Mouse (Mus musculus) adrenal gland, postnatal 25 days (tissue): ENCODE measurements around the gene Adam22. TPM values are rescaled to one million over a fixed set of nuclear protein-coding genes. Genes with fewer than 3 reads are reported as not detected.

Source experiments
- DNase-seq: peaks from one replicate; pipeline ENCODE4 v3.0.0; 2021; ENCODE audit warnings: mixed read lengths
- long read RNA-seq: library from polyadenylated mRNA; stranded (forward); transcript quantifications from one replicate; pipeline ENCODE4 v2.0.0, GENCODE M21; 2021
- total RNA-seq: library from RNA; stranded (reverse); gene quantifications from 2 replicates; pipeline ENCODE4 v1.2.3, GENCODE M21; 2021

Adam22 gene
- total RNA-seq: 3.2 and 3.9 TPM in 2 replicates
- long read RNA-seq: 0 reads

DNA sequence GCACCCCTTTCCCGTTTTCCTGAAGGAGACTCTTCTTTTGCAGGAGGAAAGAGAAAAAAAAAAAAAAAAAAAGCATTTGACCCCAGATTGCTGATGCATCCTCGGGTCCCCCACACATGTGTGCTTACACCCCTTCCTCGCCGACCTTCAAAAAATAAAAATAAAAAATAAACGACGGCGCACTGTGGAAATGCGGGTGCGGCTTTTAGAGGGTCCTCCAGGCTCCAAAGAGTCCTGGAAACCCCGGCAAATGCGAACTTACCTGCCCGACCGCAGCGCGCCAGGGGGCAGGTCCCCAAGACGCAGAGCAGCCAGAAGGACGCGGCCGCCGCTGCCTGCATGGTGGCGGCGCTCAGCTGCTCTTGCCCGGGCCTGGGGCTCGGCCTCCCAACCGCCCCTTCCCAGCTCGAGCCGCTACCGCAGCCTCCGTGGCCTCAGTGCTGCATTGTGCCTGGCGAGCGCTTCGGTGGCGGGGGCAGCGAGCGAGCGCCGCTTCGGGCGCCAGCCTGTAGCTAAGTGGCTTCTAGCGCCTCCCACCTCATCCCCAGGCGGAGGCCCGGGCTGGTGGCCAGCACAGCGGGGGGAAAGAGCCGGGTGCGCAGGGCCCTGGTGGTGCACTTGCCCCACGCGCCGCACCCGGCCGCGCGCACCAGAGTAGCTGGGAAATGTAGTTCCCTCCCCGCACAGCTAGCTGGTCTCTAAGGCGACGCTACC, at the start of gene Adam22:
Gene Adam22, minus strand, starts transcription at position 547 of the 714 bp plus-strand sequence.
- DNase-seq: peak; percentile 71

DNA sequence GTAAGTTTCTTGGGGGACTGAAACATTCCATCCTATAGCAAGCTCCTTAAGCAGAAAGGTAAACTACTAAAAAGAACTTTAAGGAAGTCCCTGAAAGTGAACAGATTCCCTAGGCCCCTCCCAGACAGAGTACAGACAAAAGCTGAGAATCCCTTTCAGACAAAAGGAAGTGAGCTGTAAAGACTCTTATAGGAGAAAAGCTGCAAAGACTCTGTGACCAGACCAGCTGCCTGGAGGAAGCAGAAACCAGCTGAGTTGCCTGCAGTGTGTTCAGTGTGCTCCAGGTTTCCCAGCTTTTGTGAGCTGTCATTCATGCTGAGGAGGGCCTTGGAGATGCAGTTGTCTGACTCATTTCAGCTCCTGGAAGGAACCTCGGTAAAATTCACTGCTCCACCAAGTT, 49.5 kb upstream of the Adam22 start:
- DNase-seq: no peak

DNA sequence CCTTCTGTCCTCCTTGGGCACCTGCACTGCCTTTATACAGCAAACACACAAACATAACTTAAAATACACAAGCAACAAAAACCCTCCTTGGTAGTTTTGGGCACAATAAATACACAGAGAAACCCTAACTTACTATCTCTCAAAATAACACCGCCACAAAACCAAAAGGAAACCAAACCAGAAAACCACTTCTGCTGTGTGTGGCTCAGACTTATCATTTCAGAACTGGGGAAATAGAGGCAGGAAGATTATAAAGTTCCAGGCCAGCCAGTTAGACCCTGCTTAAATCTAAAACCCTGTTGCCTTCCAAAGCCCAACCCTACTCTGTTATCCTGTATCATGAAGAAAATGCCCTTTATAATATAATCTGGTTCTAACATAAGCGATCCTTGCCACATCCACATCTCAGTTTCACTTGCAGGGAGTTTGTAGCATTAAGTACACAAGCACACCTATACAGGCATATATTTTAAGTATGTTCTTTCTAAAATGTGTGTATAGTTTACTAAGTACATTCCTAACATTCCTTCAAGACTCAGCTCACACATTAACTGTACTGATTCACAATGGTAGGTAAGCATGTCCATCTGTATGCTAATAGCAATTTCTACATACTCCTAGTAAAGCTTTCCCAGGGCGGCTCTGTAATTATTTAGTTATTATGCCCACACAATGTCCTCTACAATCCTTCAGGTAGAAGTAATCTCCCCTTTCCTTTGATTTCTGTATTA, 48.9 kb upstream of the Adam22 start:
- DNase-seq: no peak

DNA sequence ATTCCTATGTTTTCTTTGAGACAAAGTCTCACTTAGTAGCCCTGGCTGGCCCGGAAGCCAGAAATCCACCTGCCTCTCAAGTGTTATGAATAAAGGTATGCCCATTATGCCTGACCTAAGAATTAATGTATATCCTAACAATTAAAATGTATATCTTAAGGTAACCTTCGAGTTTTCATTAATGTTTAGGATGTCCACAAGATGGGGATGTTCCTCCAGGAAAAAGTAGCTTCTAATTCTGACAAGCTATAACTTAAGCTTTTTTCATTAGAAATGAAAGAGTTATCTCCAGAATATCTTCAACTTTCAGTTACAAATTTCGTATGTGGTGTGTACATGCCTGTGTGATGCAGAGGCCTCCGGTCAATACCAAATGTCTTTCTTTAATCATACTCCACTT, 40.8 kb upstream of the Adam22 start:
- DNase-seq: no peak

GRCm38 (mm10) chr5:8397587-8398249, 29.8 kb upstream of the Adam22 start:
- no peak for DNase-seq

DNA sequence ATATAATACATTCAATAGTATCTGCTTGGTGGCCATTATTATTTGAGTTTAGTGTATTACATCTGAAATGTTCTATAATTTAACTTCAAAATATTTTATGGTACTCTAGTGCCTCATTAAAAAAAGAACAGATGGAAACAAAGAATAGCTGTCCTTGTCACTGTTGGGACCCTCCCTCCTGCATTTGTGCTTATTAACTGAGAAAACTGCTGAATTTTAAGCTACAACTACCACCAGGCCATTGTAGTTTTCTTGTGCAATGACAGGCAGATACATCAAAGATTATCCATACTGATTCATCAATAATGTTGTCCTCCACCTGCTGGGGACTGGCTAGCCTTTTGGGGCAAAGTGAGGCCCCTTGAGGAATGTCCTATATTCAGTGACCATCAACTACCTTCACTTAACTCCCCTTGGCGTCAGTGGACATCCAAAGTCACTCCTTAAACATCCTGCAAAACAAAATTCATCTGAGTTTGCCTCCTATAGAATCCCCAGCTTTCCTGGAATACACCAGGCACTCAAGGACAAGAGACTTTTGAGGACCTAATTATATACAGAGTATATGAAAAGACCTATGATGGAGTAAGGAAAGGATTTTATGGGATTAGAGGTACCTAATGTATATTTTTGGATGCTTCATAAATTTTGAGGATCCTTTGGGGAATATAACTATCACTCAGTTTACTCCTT, 26.1 kb upstream of the Adam22 start:
- no peak for DNase-seq

GRCm38 (mm10) chr5:8374297-8374906, 6.4 kb upstream of the Adam22 start:
- DNase-seq: no peak

DNA sequence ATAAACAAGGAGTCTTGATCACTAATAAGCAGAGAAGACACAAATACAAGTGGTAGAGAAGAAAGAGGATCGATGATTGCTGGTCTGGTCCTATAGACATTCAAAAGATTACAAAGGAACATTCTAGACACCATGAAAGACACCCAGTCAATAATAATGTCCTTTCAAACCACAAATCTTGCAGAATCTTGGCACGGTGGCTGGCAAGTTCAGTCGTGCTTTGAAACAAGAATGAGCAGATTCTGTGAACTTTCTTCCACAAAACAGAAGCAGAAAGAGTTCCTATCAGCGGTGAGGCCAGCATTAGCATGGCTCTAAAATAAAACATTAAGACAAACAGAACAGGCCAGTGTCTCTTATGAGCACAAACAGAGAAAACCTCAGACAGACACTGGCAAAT, 5.5 kb upstream of the Adam22 start:
- no peak for DNase-seq

DNA sequence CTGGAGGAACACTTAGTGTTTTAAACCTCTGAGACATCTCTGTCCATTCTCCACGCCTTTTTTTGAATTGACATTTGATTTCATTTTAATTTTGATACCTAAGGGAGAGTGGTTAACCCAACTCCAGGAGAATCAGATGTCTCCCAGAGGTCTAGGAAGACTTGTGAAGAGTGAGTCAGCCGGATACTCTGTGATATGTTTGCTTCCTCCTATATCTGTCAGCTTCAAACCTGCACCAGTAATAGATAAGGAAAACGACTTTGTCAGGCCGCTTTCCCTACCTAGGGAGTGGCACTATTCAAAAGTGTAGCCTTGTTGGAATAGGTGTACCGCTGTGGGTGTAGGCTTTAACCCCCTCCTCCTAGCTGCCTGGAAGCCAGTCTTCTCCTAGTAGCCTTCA, 821 bp upstream of the Adam22 start:
- DNase-seq: no peak

DNA sequence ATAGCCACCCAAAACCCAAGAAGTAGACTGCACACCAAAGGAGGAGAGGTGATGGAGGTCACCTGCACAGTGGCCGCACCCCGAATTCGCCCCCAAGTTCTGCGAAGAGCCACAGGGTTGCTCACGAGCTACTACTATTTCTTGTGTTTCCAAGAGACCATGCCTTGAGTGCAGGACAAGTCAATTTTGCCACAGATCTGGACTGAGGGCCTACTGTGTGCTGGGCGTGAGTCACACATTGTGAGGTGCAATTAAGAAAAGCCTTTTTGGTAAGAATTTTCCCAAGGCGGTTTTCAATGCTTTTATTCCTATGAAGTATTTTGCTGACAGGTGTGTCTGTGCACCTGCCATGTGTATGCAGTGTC, 350 bp upstream of the Adam22 start:
- no peak for DNase-seq

GRCm38 (mm10) chr5:8366771-8367613, 968 bp downstream of the Adam22 start:
- DNase-seq: no peak

DNA sequence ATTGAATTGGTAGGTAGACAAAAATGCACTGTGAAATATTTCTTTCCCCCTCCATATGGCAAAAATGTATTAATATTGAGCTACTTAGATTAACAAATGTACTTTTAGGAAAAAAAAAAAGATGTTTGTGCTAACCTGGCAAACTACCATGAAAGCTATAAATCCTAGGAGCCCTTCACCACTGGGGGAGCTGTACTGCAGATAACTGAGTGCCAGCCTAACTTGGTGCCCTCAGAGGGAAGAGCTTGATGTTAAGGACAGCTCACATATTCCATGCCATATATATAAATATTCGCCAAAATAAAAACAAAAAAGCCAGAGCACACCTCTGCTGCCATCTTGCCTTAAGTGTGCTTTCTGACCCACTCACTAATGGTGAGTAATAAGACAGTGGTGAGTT, 5.6 kb downstream of the Adam22 start:
- no peak for DNase-seq

DNA sequence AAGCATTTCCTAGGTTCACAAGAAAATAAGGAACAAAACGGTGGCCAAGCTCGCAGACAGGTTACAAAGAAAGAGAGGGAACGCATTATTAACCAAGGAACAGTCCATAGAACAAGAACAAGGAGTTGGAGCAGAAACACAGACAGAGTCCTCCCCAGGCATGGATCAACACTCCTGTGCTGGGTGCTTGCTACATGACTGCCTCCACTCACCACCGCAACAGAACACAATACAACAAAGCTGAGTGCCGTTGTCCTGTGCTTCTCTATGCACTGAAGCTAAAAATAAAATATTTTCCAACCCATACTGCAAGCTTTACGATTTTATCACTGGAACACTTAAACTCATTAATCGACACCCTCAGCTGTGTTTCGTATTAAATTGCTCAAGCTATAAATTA, 10.3 kb downstream of the Adam22 start:
- DNase-seq: no peak

DNA sequence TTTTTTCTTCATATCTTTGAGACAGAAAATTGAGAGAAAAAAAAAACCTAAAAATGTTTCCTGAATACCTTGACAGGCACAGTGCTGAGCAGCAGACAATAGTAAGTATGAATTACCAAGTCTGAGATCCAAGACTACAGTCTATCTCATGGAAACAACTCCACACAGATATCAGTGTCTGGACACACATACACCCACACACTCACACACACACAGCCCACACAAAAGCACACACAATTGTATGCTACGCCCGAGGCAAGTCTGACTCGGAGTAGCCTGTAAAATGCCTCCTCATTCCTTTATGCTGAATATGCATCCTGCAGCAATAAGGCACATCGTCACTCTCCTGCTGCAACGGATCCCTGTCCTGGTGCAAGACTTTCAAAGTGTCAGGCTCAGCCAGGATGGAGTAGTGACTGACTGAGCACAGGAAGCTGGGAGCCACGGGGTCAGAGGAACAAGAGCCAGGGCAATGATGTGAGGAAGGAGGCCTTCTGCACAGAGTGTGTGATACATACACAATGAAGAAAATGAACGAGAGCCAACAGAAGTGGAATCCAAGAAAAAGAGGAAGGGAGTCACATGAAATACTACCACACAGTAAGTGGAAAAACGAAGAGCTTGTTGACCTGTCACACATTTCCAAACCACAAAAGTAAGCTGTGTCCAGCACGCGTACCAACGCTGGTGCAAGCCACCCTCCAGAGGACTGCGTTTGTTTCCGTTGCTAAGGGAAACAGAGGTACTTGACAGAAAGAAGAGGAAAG, 10.9 kb downstream of the Adam22 start:
- DNase-seq: no peak

DNA sequence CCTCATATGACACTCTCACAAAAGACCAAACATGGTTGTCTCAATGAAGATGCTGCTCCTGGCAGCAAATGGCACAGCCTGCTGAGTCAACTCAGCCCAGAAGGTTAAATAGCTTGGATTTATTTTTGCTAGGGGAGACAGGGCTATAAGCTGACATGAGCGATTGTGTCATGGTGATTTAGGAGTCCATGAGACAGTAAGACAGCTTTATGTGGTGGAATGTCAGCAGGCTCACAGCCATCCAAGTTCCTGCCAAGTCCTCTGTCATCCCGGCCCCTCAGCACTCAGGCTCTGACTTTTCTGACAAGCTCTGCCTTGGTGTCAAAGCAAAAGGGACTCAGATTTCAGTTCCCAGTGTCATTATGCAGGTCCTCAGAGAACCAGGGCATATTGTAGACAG, 11.6 kb downstream of the Adam22 start:
- DNase-seq: peak; percentile 30

- DNase-seq: no peak
These were observed 18.4 kb downstream of the Adam22 start for GRCm38 (mm10) chr5:8349557-8349956.

DNA sequence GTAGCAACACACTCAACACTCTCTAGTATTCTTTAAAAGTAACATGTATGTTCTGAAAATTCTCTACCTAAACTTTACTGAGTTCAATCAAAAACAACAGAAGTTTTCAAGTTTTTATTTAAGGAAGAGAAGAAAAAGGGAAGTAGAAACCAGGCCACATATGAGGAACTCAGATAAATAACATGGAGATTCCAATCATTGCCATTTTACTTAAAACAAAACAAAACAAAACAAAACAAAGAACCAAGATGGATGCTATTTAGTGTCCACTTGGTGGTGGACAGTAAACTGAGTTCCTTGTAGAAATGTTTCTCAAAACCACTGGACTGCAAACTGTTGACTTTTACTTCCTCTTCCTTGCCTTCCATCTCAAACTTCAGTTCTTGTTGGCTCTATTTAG, 21.6 kb downstream of the Adam22 start:
- no peak for DNase-seq

GRCm38 (mm10) chr5:8343296-8343695, 24.7 kb downstream of the Adam22 start:
- DNase-seq: no peak

GRCm38 (mm10) chr5:8341676-8342075, 26.3 kb downstream of the Adam22 start:
- no peak for DNase-seq

DNA sequence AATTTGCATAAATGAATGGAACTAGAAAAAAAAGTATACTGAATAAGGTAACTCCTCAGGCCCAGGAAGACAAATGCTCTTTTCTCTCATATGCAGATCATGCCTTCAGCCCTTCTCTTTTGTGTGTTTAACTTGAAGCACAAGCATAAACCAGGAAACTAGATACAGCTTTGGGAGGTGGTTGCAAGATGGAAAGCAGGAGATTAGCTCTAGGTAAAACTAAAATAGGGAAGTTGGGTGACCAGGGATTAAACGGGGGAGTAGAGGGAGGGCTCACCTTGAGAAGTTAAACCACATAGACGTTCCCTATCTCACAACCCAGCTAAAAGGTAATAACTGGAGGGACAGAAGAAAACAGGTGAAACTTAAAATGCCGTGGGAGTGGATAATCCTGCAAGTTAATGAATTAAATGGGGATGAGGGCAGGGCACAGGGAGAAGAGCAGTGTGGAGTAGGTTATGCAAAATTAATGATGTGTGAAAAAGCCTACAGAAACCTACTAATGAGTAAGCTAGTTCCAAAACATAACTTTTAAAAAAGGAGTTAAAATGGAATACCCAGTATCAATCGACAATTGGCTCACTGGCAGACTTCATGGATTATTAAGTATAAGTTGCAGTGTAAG, 40.2 kb downstream of the Adam22 start:
- no peak for DNase-seq
